ENCODE assay signal across 8 mouse cellular contexts in the genomic region with DNA sequence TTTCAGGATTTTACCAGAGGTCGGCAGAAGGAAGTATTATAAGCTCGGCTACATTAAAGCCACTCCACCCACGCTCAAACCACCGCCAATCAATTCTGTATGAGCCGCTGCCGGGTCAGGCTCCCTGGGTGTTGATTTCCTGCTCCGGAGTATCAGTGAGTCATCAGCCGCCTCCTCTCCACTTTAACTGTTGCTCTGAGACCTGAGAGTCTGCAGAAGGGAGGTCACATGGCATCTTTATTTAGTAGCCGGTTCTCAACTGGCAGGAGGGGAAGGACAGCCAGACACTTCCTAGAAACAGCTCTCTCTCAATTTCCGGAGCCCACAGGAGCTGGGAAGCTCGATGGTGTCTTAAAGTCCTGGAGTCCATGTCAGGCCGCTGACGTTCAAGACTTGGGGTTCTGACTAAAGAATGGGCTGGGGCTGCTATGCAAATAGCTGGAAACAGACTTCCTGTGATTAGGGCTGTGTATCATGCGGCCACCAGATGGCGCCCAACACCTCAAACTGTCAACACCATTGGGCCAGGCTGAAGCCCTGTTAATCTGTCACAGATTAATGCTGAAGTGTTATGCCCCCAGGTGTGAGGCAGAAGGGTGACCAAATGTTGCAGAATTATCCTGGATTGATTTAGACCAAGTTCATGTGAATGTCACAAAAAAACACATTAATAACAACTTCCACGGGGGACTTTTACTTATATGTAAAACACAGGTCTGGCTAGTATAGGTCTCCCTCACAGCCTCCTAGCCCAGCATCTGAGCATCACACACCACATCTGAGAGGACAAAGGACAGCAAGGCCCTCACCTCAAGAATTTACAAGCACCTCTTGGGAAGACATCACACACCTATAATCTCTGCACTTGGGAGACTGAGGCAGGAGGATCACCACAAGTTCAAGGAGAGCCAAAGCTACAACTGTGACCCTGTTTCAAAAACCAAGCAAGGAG.
DNase-seq lines count a peak whose midpoint lies in the region; ATAC-seq and TF ChIP-seq lines count a peak whose summit lies in the region.

No protein-coding gene starts in this region.

- peak overlapping the region; percentile 44 to 67 for H3K4me3 ChIP-seq in ES-E14 (ENCODE audit: insufficient read depth in 1 of 2, low read depth in 1 of 2, low read length in 2 of 2, poor library complexity in 1 of 2, severe bottlenecking in 1 of 2)
- peak overlapping the region; percentile 14; the same call in 1 of the 2 replicates for H3K4me3 ChIP-seq in forebrain, embryonic 15.5 days
- H3K4me3 ChIP-seq in lung, adult 2 months (replicated peaks; ENCODE audit: extremely low read depth, low read depth, low read length): peak overlapping the region; percentile 46

- peaks cover 0 to 15% of the 10 kb centered on the region in 2 experiments; a peak in 1 of 4 replicates for H3K4me1 ChIP-seq in ES-E14 (ENCODE audit: control insufficient read depth in 2 of 2, insufficient read depth in 2 of 2, low read length in 2 of 2, poor library complexity in 1 of 2)
- peaks cover 13% of the 10 kb centered on the region; the same call in 1 of the 2 replicates for H3K4me1 ChIP-seq in forebrain, embryonic 15.5 days
- H3K4me1 ChIP-seq in lung, adult 2 months (ENCODE audit: control insufficient read depth, insufficient read depth, low read length): no peaks in the 10 kb centered on the region

- intact Hi-C loops in heart, postnatal 25 days (cut with DNase I): loop anchor here (1.0 to 5.0 kb wide), 3 partner anchors 70 to 206 kb away; no protein-coding TSS in a partner anchor

- no peak overlapping the region for H3K27ac ChIP-seq in ES-E14 (ENCODE audit: insufficient read depth, low read depth, low read length, poor library complexity, severe bottlenecking)
- no peak overlapping the region for H3K27ac ChIP-seq in forebrain, embryonic 15.5 days (replicated peaks)

- 0 out of 2 replicates have a peak, but pooled peaks have one; percentile 7 for TF ChIP-seq POLR2A in lung, adult 2 months (IDR thresholded peaks at IDR 0.05; ENCODE audit: borderline replicate concordance, extremely low read depth, low read depth, low read length)

- H3K9me3 ChIP-seq in ES-E14 (ENCODE audit: control insufficient read depth, insufficient read depth, low read depth, low read length): no peaks in the 10 kb centered on the region
- no peaks in the 10 kb centered on the region for H3K9me3 ChIP-seq in forebrain, embryonic 15.5 days

- H3K4me2 ChIP-seq in forebrain, embryonic 15.5 days (replicated peaks): peak overlapping the region; percentile 33

- H3K27me3 ChIP-seq in forebrain, embryonic 15.5 days: no peaks in the 10 kb centered on the region

- in situ Hi-C loops in ES-E14 (cut with MboI; ENCODE audit: low sequenced_read_pairs in 2 of 2, unreplicated experiment in 2 of 2): no loop called here

- peak overlapping the region; percentile 54 for H3K9ac ChIP-seq in ES-E14 (ENCODE audit: insufficient read depth, low read depth, low read length, poor library complexity, severe bottlenecking)
- H3K9ac ChIP-seq in forebrain, embryonic 15.5 days (replicated peaks): no peak overlapping the region

- H3K36me3 ChIP-seq in ES-E14 (ENCODE audit: control insufficient read depth, insufficient read depth, low read length, poor library complexity, severe bottlenecking): no peaks in the 10 kb centered on the region
- H3K36me3 ChIP-seq in forebrain, embryonic 15.5 days: no peaks in the 10 kb centered on the region

- 19% methylated on average over 16 of the region's 16 CpGs for WGBS in forebrain, embryonic 15.5 days
- WGBS in lung, adult 2 months: 2% methylated on average over 16 of the region's 16 CpGs

- peak; percentile 92 for TF ChIP-seq CTCF in lung, adult 2 months (IDR thresholded peaks at IDR 0.05; ENCODE audit: insufficient read depth, low read length)

- peak; percentile 83 for DNase-seq in ES-E14 (ENCODE audit: low read depth, low spot score)
- peak; percentile 83 for DNase-seq in cerebellum, adult 11 months
- DNase-seq in heart, postnatal 25 days (ENCODE audit: low spot score): peak; percentile 53
- peak; percentile 61 to 89 for DNase-seq in layer of hippocampus, adult 18-20 months (ENCODE audit: low spot score in 2 of 2)
- DNase-seq in lung, adult 2 months: peak; percentile 78
- peak; percentile 36 to 63 for DNase-seq in thymus, adult 18-20 months

- peak; percentile 84 for ATAC-seq in forebrain, embryonic 15.5 days (replicated peaks)
- ATAC-seq in neutrophil, adult 5-6 weeks (ENCODE audit: extremely low read depth, insufficient number of reproducible peaks, low FRiP score, poor library complexity, severe bottlenecking): peak; percentile 90

TF ChIP-seq in ES-E14, 5 proteins besides CTCF, POLR2A, EP300 and RAD21:
- TF ChIP-seq CHD2 (IDR thresholded peaks at IDR 0.05; ENCODE audit: low read depth, low read length) (no peak), ZNF384 (IDR thresholded peaks at IDR 0.05; ENCODE audit: low read depth, low read length) (no peak), ZC3H11A (IDR thresholded peaks at IDR 0.05; ENCODE audit: borderline replicate concordance, low read depth, low read length) (peak; percentile 62; the same call in 1 of the 2 replicates)
